Mouse (Mus musculus): Measurements from ENCODE around the gene Ogfod3. TPM values are rescaled to one million over a fixed set of nuclear protein-coding genes. Genes with fewer than 3 reads are reported as not detected.

Ogfod3 gene
- polyA plus RNA-seq, 1 experiment from 2014 or later, result 18.5 TPM

GRCm38 (mm10) chr11:121138732-121139131 lies 65.8 kb downstream of the Ogfod3 start:
- Histone ChIP-seq H3K4me3 (no peak overlapping the region), H3K36me3 (replicated peaks) (no peaks in the 10 kb centered on the region), H3K27me3 (replicated peaks; ENCODE audit: low read depth, poor library complexity, severe bottlenecking) (0 out of 2 replicates have a peak, but pooled peaks cover 10% of the 10 kb centered on the region), H3K9me3 (no peaks in the 10 kb centered on the region), H3K4me1 (0 out of 2 replicates have a peak, but pooled peaks cover 3% of the 10 kb centered on the region), H3K27ac (replicated peaks) (no peak overlapping the region)
- 47% methylated on average over 6 of the region's 6 CpGs for WGBS
- DNase-seq (ENCODE audit: low spot score), result no peak

GRCm38 (mm10) chr11:121137682-121138081 lies 66.8 kb downstream of the Ogfod3 start:
- Histone ChIP-seq H3K36me3 (replicated peaks) (no peaks in the 10 kb centered on the region), H3K4me3 (no peak overlapping the region), H3K9me3 (no peaks in the 10 kb centered on the region), H3K27ac (replicated peaks) (no peak overlapping the region), H3K27me3 (replicated peaks; ENCODE audit: low read depth, poor library complexity, severe bottlenecking) (0 out of 2 replicates have a peak, but pooled peaks cover 10% of the 10 kb centered on the region), H3K4me1 (0 out of 2 replicates have a peak, but pooled peaks cover 3% of the 10 kb centered on the region)
- no peak for DNase-seq (ENCODE audit: low spot score)
- WGBS, result 84% methylated on average over 5 of the region's 5 CpGs

GRCm38 (mm10) chr11:121134600-121134999 lies 69.9 kb downstream of the Ogfod3 start:
- H3K27ac ChIP-seq (replicated peaks), result no peak overlapping the region
- H3K4me3 ChIP-seq, result no peak overlapping the region
- H3K27me3 ChIP-seq (replicated peaks; ENCODE audit: low read depth, poor library complexity, severe bottlenecking), result 0 out of 2 replicates have a peak, but pooled peaks cover 7% of the 10 kb centered on the region
- WGBS, result 80% methylated on average over 1 of the region's 1 CpGs
- no peaks in the 10 kb centered on the region for H3K4me1 ChIP-seq
- no peaks in the 10 kb centered on the region for H3K36me3 ChIP-seq (replicated peaks)
- H3K9me3 ChIP-seq, result no peaks in the 10 kb centered on the region
- DNase-seq (ENCODE audit: low spot score), result no peak

- Histone ChIP-seq H3K36me3 (replicated peaks) (no peaks in the 10 kb centered on the region), H3K27ac (replicated peaks) (no peak overlapping the region), H3K4me3 (no peak overlapping the region), H3K27me3 (replicated peaks; ENCODE audit: low read depth, poor library complexity, severe bottlenecking) (no peaks in the 10 kb centered on the region), H3K4me1 (no peaks in the 10 kb centered on the region), H3K9me3 (no peaks in the 10 kb centered on the region)
- WGBS, result 72% methylated on average over 1 of the region's 1 CpGs
- DNase-seq (ENCODE audit: low spot score), result no peak
Observed at GRCm38 (mm10) chr11:121129616-121130015, 74.9 kb downstream of the Ogfod3 start.

Other genes with a start within 250 kb of the Ogfod3 start
- 129 and 133 TPM in 2 replicates for gene Csnk1d, start 213.4 kb downstream of the Ogfod3 start, polyA plus RNA-seq (2016; fragmentation: Nextera tagmentation; extraction: Ambion mirVana)
- not detected in 2 replicates for gene Cd7, start 165.3 kb downstream of the Ogfod3 start, polyA plus RNA-seq (2016; fragmentation: Nextera tagmentation; extraction: Ambion mirVana)
- not detected in 2 replicates for gene Sectm1b, start 141.1 kb downstream of the Ogfod3 start, polyA plus RNA-seq (2016; fragmentation: Nextera tagmentation; extraction: Ambion mirVana)
- not detected in 2 replicates for gene Sectm1a, start 123.5 kb downstream of the Ogfod3 start, polyA plus RNA-seq (2016; fragmentation: Nextera tagmentation; extraction: Ambion mirVana)
- gene Tex19.2, start 86.0 kb downstream of the Ogfod3 start, polyA plus RNA-seq (2016; fragmentation: Nextera tagmentation; extraction: Ambion mirVana), result not detected in 2 replicates
- 0.11 TPM in 1 of 2 replicates, not detected in the other for gene Tex19.1, start 58.6 kb downstream of the Ogfod3 start, polyA plus RNA-seq (2016; fragmentation: Nextera tagmentation; extraction: Ambion mirVana)
- gene Uts2r, start 44.4 kb downstream of the Ogfod3 start, polyA plus RNA-seq (2016; fragmentation: Nextera tagmentation; extraction: Ambion mirVana), result 0.09 TPM in 1 of 2 replicates, not detected in the other
- 5.1 and 5.5 TPM in 2 replicates for gene Hexdc, start 278 bp downstream of the Ogfod3 start, polyA plus RNA-seq (2016; fragmentation: Nextera tagmentation; extraction: Ambion mirVana)
- gene Cybc1, start 24.6 kb upstream of the Ogfod3 start, polyA plus RNA-seq (2016; fragmentation: Nextera tagmentation; extraction: Ambion mirVana), result 29.4 and 31.4 TPM in 2 replicates
- 55.6 and 56.8 TPM in 2 replicates for gene Narf, start 32.5 kb upstream of the Ogfod3 start, polyA plus RNA-seq (2016; fragmentation: Nextera tagmentation; extraction: Ambion mirVana)
- 9.4 and 10.1 TPM in 2 replicates for gene Foxk2, start 55.3 kb upstream of the Ogfod3 start, polyA plus RNA-seq (2016; fragmentation: Nextera tagmentation; extraction: Ambion mirVana)
- 101 and 103 TPM in 2 replicates for gene Wdr45b, start 149.7 kb upstream of the Ogfod3 start, polyA plus RNA-seq (2016; fragmentation: Nextera tagmentation; extraction: Ambion mirVana)
- gene Rab40b, start 183.5 kb upstream of the Ogfod3 start, polyA plus RNA-seq (2016; fragmentation: Nextera tagmentation; extraction: Ambion mirVana), result 1.2 and 1.3 TPM in 2 replicates
- 6.3 and 7.8 TPM in 2 replicates for gene Fn3krp, start 216.7 kb upstream of the Ogfod3 start, polyA plus RNA-seq (2016; fragmentation: Nextera tagmentation; extraction: Ambion mirVana)
- gene Fn3k, start 230.2 kb upstream of the Ogfod3 start, polyA plus RNA-seq (2016; fragmentation: Nextera tagmentation; extraction: Ambion mirVana), result 0.30 and 0.50 TPM in 2 replicates
- 55.0 and 57.7 TPM in 2 replicates for gene Tbcd, start 247.2 kb upstream of the Ogfod3 start, polyA plus RNA-seq (2016; fragmentation: Nextera tagmentation; extraction: Ambion mirVana)